Mouse (Mus musculus): ENCODE measurements at regions not wholly inside any gene's neighbourhood (a gene's known extent, or its start where the extent isn't known, plus 50 kb on each side); places are given as distances from the start of the nearest gene placed in this dataset.

GRCm38 (mm10) chr6:143535726-143536125, 368.7 kb downstream of the Etnk1 start:
- H3K27ac ChIP-seq (ENCODE audit: low read depth, low read length) = no peak overlapping the region
- 73% methylated on average over 15 of the region's 15 CpGs for WGBS (ENCODE audit: insufficient replicate concordance)
- no peak for ATAC-seq (replicated peaks; ENCODE audit: insufficient number of reproducible peaks, low FRiP score, low TSS enrichment)

GRCm38 (mm10) chr6:143536525-143537293, 369.7 kb downstream of the Etnk1 start:
- Histone ChIP-seq H3K4me1 (ENCODE audit: control insufficient read depth, insufficient read depth, low read length) (no peaks in the 10 kb centered on the region; the same call in 1 of the 2 replicates), H3K9ac (ENCODE audit: low read depth, low read length) (no peak overlapping the region), H3K4me3 (ENCODE audit: low read depth, low read length) (no peak overlapping the region), H3K36me3 (ENCODE audit: control insufficient read depth, insufficient read depth, low read length) (no peaks in the 10 kb centered on the region), H3K27me3 (ENCODE audit: control insufficient read depth, insufficient read depth, low read length) (no peaks in the 10 kb centered on the region), H3K4me2 (no peak overlapping the region), H3K27ac (ENCODE audit: low read depth, low read length) (no peak overlapping the region), H3K9me3 (replicated peaks; ENCODE audit: control insufficient read depth, low read length) (no peaks in the 10 kb centered on the region)
- ATAC-seq (replicated peaks; ENCODE audit: insufficient number of reproducible peaks, low FRiP score, low TSS enrichment) = no peak
- 84% methylated on average over 11 of the region's 11 CpGs for WGBS (ENCODE audit: insufficient replicate concordance)

More at GRCm38 (mm10) chr6:143535726-143536125, 368.7 kb downstream of the Etnk1 start:
- no peak overlapping the region for H3K4me3 ChIP-seq (ENCODE audit: low read depth, low read length)
- no peaks in the 10 kb centered on the region; the same call in 1 of the 2 replicates for H3K4me1 ChIP-seq (ENCODE audit: control insufficient read depth, insufficient read depth, low read length)
- no peaks in the 10 kb centered on the region for H3K36me3 ChIP-seq (ENCODE audit: control insufficient read depth, insufficient read depth, low read length)
- H3K9me3 ChIP-seq (replicated peaks; ENCODE audit: control insufficient read depth, low read length) = no peaks in the 10 kb centered on the region
- H3K4me2 ChIP-seq = no peak overlapping the region
- H3K9ac ChIP-seq (ENCODE audit: low read depth, low read length) = no peak overlapping the region
- no peaks in the 10 kb centered on the region for H3K27me3 ChIP-seq (ENCODE audit: control insufficient read depth, insufficient read depth, low read length)

- no peak for ATAC-seq (replicated peaks; ENCODE audit: insufficient number of reproducible peaks, low FRiP score, low TSS enrichment)
- Histone ChIP-seq H3K4me3 (ENCODE audit: low read depth, low read length) (no peak overlapping the region), H3K9ac (ENCODE audit: low read depth, low read length) (no peak overlapping the region), H3K9me3 (replicated peaks; ENCODE audit: control insufficient read depth, low read length) (no peaks in the 10 kb centered on the region), H3K27me3 (ENCODE audit: control insufficient read depth, insufficient read depth, low read length) (no peaks in the 10 kb centered on the region), H3K4me1 (ENCODE audit: control insufficient read depth, insufficient read depth, low read length) (no peaks in the 10 kb centered on the region), H3K27ac (ENCODE audit: low read depth, low read length) (no peak overlapping the region), H3K4me2 (no peak overlapping the region), H3K36me3 (ENCODE audit: control insufficient read depth, insufficient read depth, low read length) (no peaks in the 10 kb centered on the region)
- 85% methylated on average over 10 of the region's 10 CpGs for WGBS (ENCODE audit: insufficient replicate concordance)
Observed at GRCm38 (mm10) chr6:143547406-143547903, 380.4 kb downstream of the Etnk1 start.

- no peaks in the 10 kb centered on the region for H3K4me1 ChIP-seq (ENCODE audit: control insufficient read depth, insufficient read depth, low read length)
- 77% methylated on average over 3 of the region's 3 CpGs for WGBS (ENCODE audit: insufficient replicate concordance)
- no peak overlapping the region for H3K4me3 ChIP-seq (ENCODE audit: low read depth, low read length)
- no peak for ATAC-seq (replicated peaks; ENCODE audit: insufficient number of reproducible peaks, low FRiP score, low TSS enrichment)
- H3K9me3 ChIP-seq (replicated peaks; ENCODE audit: control insufficient read depth, low read length) = no peaks in the 10 kb centered on the region
- no peaks in the 10 kb centered on the region for H3K36me3 ChIP-seq (ENCODE audit: control insufficient read depth, insufficient read depth, low read length)
- H3K27ac ChIP-seq (ENCODE audit: low read depth, low read length) = no peak overlapping the region
- no peak overlapping the region for H3K4me2 ChIP-seq
- H3K9ac ChIP-seq (ENCODE audit: low read depth, low read length) = no peak overlapping the region
- H3K27me3 ChIP-seq (ENCODE audit: control insufficient read depth, insufficient read depth, low read length) = no peaks in the 10 kb centered on the region
Observed at GRCm38 (mm10) chr6:143554946-143555345, 387.9 kb downstream of the Etnk1 start.

GRCm38 (mm10) chr6:143558046-143558884, 391.2 kb downstream of the Etnk1 start:
- no peaks in the 10 kb centered on the region for H3K9me3 ChIP-seq (replicated peaks; ENCODE audit: control insufficient read depth, low read length)
- no peak for ATAC-seq (replicated peaks; ENCODE audit: insufficient number of reproducible peaks, low FRiP score, low TSS enrichment)
- no peak overlapping the region for H3K27ac ChIP-seq (ENCODE audit: low read depth, low read length)
- 76% methylated on average over 11 of the region's 11 CpGs for WGBS (ENCODE audit: insufficient replicate concordance)
- no peaks in the 10 kb centered on the region for H3K27me3 ChIP-seq (ENCODE audit: control insufficient read depth, insufficient read depth, low read length)
- no peaks in the 10 kb centered on the region for H3K4me1 ChIP-seq (ENCODE audit: control insufficient read depth, insufficient read depth, low read length)
- no peaks in the 10 kb centered on the region for H3K36me3 ChIP-seq (ENCODE audit: control insufficient read depth, insufficient read depth, low read length)
- no peak overlapping the region for H3K9ac ChIP-seq (ENCODE audit: low read depth, low read length)
- H3K4me3 ChIP-seq (ENCODE audit: low read depth, low read length) = no peak overlapping the region
- H3K4me2 ChIP-seq = no peak overlapping the region

- Histone ChIP-seq H3K4me1 (ENCODE audit: control insufficient read depth, insufficient read depth, low read length) (no peaks in the 10 kb centered on the region), H3K4me2 (no peak overlapping the region), H3K9me3 (replicated peaks; ENCODE audit: control insufficient read depth, low read length) (no peaks in the 10 kb centered on the region), H3K27me3 (ENCODE audit: control insufficient read depth, insufficient read depth, low read length) (no peaks in the 10 kb centered on the region), H3K36me3 (ENCODE audit: control insufficient read depth, insufficient read depth, low read length) (no peaks in the 10 kb centered on the region), H3K9ac (ENCODE audit: low read depth, low read length) (no peak overlapping the region), H3K4me3 (ENCODE audit: low read depth, low read length) (no peak overlapping the region), H3K27ac (ENCODE audit: low read depth, low read length) (no peak overlapping the region)
- 63% methylated on average over 4 of the region's 4 CpGs for WGBS (ENCODE audit: insufficient replicate concordance)
- no peak for ATAC-seq (replicated peaks; ENCODE audit: insufficient number of reproducible peaks, low FRiP score, low TSS enrichment)
Observed at GRCm38 (mm10) chr6:143559316-143559715, 392.3 kb downstream of the Etnk1 start.

GRCm38 (mm10) chr6:143561316-143562088, 394.5 kb downstream of the Etnk1 start:
- no peak overlapping the region for H3K27ac ChIP-seq (ENCODE audit: low read depth, low read length)
- H3K27me3 ChIP-seq (ENCODE audit: control insufficient read depth, insufficient read depth, low read length) = no peaks in the 10 kb centered on the region
- no peaks in the 10 kb centered on the region for H3K4me1 ChIP-seq (ENCODE audit: control insufficient read depth, insufficient read depth, low read length)
- H3K4me2 ChIP-seq = no peak overlapping the region
- no peak overlapping the region for H3K4me3 ChIP-seq (ENCODE audit: low read depth, low read length)
- H3K36me3 ChIP-seq (ENCODE audit: control insufficient read depth, insufficient read depth, low read length) = no peaks in the 10 kb centered on the region
- H3K9me3 ChIP-seq (replicated peaks; ENCODE audit: control insufficient read depth, low read length) = no peaks in the 10 kb centered on the region
- WGBS (ENCODE audit: insufficient replicate concordance) = 63% methylated on average over 6 of the region's 6 CpGs
- no peak for ATAC-seq (replicated peaks; ENCODE audit: insufficient number of reproducible peaks, low FRiP score, low TSS enrichment)
- H3K9ac ChIP-seq (ENCODE audit: low read depth, low read length) = no peak overlapping the region

- Histone ChIP-seq H3K9me3 (replicated peaks; ENCODE audit: control insufficient read depth, low read length) (0 out of 2 replicates have a peak, but pooled peaks cover 3% of the 10 kb centered on the region), H3K27me3 (ENCODE audit: control insufficient read depth, insufficient read depth, low read length) (no peaks in the 10 kb centered on the region), H3K4me2 (no peak overlapping the region), H3K4me1 (ENCODE audit: control insufficient read depth, insufficient read depth, low read length) (no peaks in the 10 kb centered on the region), H3K36me3 (ENCODE audit: control insufficient read depth, insufficient read depth, low read length) (no peaks in the 10 kb centered on the region), H3K4me3 (ENCODE audit: low read depth, low read length) (no peak overlapping the region), H3K27ac (ENCODE audit: low read depth, low read length) (no peak overlapping the region), H3K9ac (ENCODE audit: low read depth, low read length) (no peak overlapping the region)
- WGBS (ENCODE audit: insufficient replicate concordance) = 82% methylated on average over 24 of the region's 24 CpGs
- no peak for ATAC-seq (replicated peaks; ENCODE audit: insufficient number of reproducible peaks, low FRiP score, low TSS enrichment)
Observed at GRCm38 (mm10) chr6:143571356-143572115, 404.5 kb downstream of the Etnk1 start.
